Mouse (Mus musculus): ENCODE data around the gene Gm45711. TPM values are rescaled to one million over a fixed set of nuclear protein-coding genes. Genes with fewer than 3 reads are reported as not detected.
"Not testable (repeated sequence)": the region's sequence is repeated elsewhere in the genome, so short reads cannot be mapped to it uniquely, and the experiment has no call there.

The Gm45711 gene
- total and polyA plus RNA-seq, 3 experiments = not detected

- intact Hi-C loops (cut with DNase I) = no loop called here
- Histone ChIP-seq H3K27ac (no peak overlapping the region), H3K27me3 (ENCODE audit: control insufficient read depth, insufficient read depth, low read length) (no peaks in the 10 kb centered on the region), H3K4me1 (ENCODE audit: control insufficient read depth, insufficient read depth, low read length) (no peaks in the 10 kb centered on the region), H3K36me3 (ENCODE audit: control insufficient read depth, insufficient read depth, low read length) (no peaks in the 10 kb centered on the region), H3K4me3 (no peak overlapping the region), H3K79me2 (replicated peaks; ENCODE audit: control insufficient read depth, insufficient read depth, low read length) (no peaks in the 10 kb centered on the region), H3K9ac (ENCODE audit: low read depth, low read length) (no peak overlapping the region)
- whole genome bisulfite sequencing = 82% methylated on average over 11 of the region's 11 CpGs
- TF ChIP-seq POLR2A (IDR thresholded peaks at IDR 0.05; ENCODE audit: insufficient read depth, low read depth, low read length) (no peak), EP300 (IDR thresholded peaks at IDR 0.05; ENCODE audit: insufficient read depth, low read depth, low read length) (no peak), CTCF (IDR thresholded peaks at IDR 0.05) (no peak)
- DNase-seq = no peak
Measured at GRCm38 (mm10) chr8:104304962-104305361, 4.9 kb downstream of the Gm45711 start.

- DNase-seq; H3K4me1 ChIP-seq (ENCODE audit: control insufficient read depth, insufficient read depth, low read length); H3K27ac ChIP-seq; H3K27me3 ChIP-seq (ENCODE audit: control insufficient read depth, insufficient read depth, low read length); H3K4me3 ChIP-seq; H3K9ac ChIP-seq (ENCODE audit: low read depth, low read length); H3K79me2 ChIP-seq (replicated peaks; ENCODE audit: control insufficient read depth, insufficient read depth, low read length); H3K36me3 ChIP-seq (ENCODE audit: control insufficient read depth, insufficient read depth, low read length); intact Hi-C loops (cut with DNase I): not testable (repeated sequence)
- 91% methylated on average over 4 of the region's 4 CpGs for WGBS
Measured at GRCm38 (mm10) chr8:104302536-104302935, 7.3 kb downstream of the Gm45711 start.

- DNase-seq; H3K4me3 ChIP-seq; H3K4me1 ChIP-seq (ENCODE audit: control insufficient read depth, insufficient read depth, low read length); H3K9ac ChIP-seq (ENCODE audit: low read depth, low read length); H3K36me3 ChIP-seq (ENCODE audit: control insufficient read depth, insufficient read depth, low read length); H3K27ac ChIP-seq; H3K27me3 ChIP-seq (ENCODE audit: control insufficient read depth, insufficient read depth, low read length); intact Hi-C loops (cut with DNase I); H3K79me2 ChIP-seq (replicated peaks; ENCODE audit: control insufficient read depth, insufficient read depth, low read length): not testable (repeated sequence)
- 25% methylated on average over 3 of the region's 3 CpGs for WGBS
Measured at GRCm38 (mm10) chr8:104301577-104301976, 8.3 kb downstream of the Gm45711 start.

- WGBS = 76% methylated on average over 1 of the region's 1 CpGs
- H3K9ac ChIP-seq (ENCODE audit: low read depth, low read length) = no peak overlapping the region
- H3K36me3 ChIP-seq (ENCODE audit: control insufficient read depth, insufficient read depth, low read length) = no peaks in the 10 kb centered on the region
- no peak overlapping the region for H3K27ac ChIP-seq
- no peak for TF ChIP-seq CTCF (IDR thresholded peaks at IDR 0.05)
- TF ChIP-seq POLR2A (IDR thresholded peaks at IDR 0.05; ENCODE audit: insufficient read depth, low read depth, low read length) = no peak
- no peak for TF ChIP-seq EP300 (IDR thresholded peaks at IDR 0.05; ENCODE audit: insufficient read depth, low read depth, low read length)
- H3K79me2 ChIP-seq (replicated peaks; ENCODE audit: control insufficient read depth, insufficient read depth, low read length) = no peaks in the 10 kb centered on the region
- H3K4me1 ChIP-seq (ENCODE audit: control insufficient read depth, insufficient read depth, low read length) = no peaks in the 10 kb centered on the region
- intact Hi-C loops (cut with DNase I) = no loop called here
- no peak overlapping the region for H3K4me3 ChIP-seq
- DNase-seq = no peak
- H3K27me3 ChIP-seq (ENCODE audit: control insufficient read depth, insufficient read depth, low read length) = no peaks in the 10 kb centered on the region
Measured at GRCm38 (mm10) chr8:104294396-104294795, 15.5 kb downstream of the Gm45711 start.

GRCm38 (mm10) chr8:104293081-104293480 lies 16.8 kb downstream of the Gm45711 start, which contains the start of gene Cmtm2a:
Cmtm2a (minus strand) TSS chr8:104293181.
- not testable (repeated sequence) for H3K4me1 ChIP-seq (ENCODE audit: control insufficient read depth, insufficient read depth, low read length); H3K27me3 ChIP-seq (ENCODE audit: control insufficient read depth, insufficient read depth, low read length); DNase-seq; H3K27ac ChIP-seq; H3K9ac ChIP-seq (ENCODE audit: low read depth, low read length); H3K36me3 ChIP-seq (ENCODE audit: control insufficient read depth, insufficient read depth, low read length); H3K79me2 ChIP-seq (replicated peaks; ENCODE audit: control insufficient read depth, insufficient read depth, low read length); H3K4me3 ChIP-seq
- intact Hi-C loops (cut with DNase I) = loop anchor here (1.0 kb wide), 1 partner anchor 28 kb away; the partner anchor contains the start of gene Gm11020
- WGBS = 82% methylated on average over 12 of the region's 12 CpGs

GRCm38 (mm10) chr8:104268937-104269440 lies 40.9 kb downstream of the Gm45711 start:
- Histone ChIP-seq H3K79me2 (replicated peaks; ENCODE audit: control insufficient read depth, insufficient read depth, low read length) (no peaks in the 10 kb centered on the region), H3K27me3 (ENCODE audit: control insufficient read depth, insufficient read depth, low read length) (no peaks in the 10 kb centered on the region), H3K27ac (no peak overlapping the region), H3K4me3 (no peak overlapping the region), H3K36me3 (ENCODE audit: control insufficient read depth, insufficient read depth, low read length) (no peaks in the 10 kb centered on the region), H3K4me1 (ENCODE audit: control insufficient read depth, insufficient read depth, low read length) (no peaks in the 10 kb centered on the region), H3K9ac (ENCODE audit: low read depth, low read length) (no peak overlapping the region)
- no peak for DNase-seq
- WGBS = 70% methylated on average over 6 of the region's 6 CpGs
- TF ChIP-seq POLR2A (IDR thresholded peaks at IDR 0.05; ENCODE audit: insufficient read depth, low read depth, low read length) (no peak), EP300 (IDR thresholded peaks at IDR 0.05; ENCODE audit: insufficient read depth, low read depth, low read length) (no peak)
- intact Hi-C loops (cut with DNase I) = no loop called here

- Histone ChIP-seq H3K27ac (no peak overlapping the region), H3K79me2 (replicated peaks; ENCODE audit: control insufficient read depth, insufficient read depth, low read length) (no peaks in the 10 kb centered on the region), H3K9ac (ENCODE audit: low read depth, low read length) (no peak overlapping the region), H3K36me3 (ENCODE audit: control insufficient read depth, insufficient read depth, low read length) (no peaks in the 10 kb centered on the region), H3K27me3 (ENCODE audit: control insufficient read depth, insufficient read depth, low read length) (no peaks in the 10 kb centered on the region), H3K4me1 (ENCODE audit: control insufficient read depth, insufficient read depth, low read length) (no peaks in the 10 kb centered on the region), H3K4me3 (no peak overlapping the region)
- no peak for DNase-seq
- no peak for TF ChIP-seq EP300 (IDR thresholded peaks at IDR 0.05; ENCODE audit: insufficient read depth, low read depth, low read length)
- no peak for TF ChIP-seq POLR2A (IDR thresholded peaks at IDR 0.05; ENCODE audit: insufficient read depth, low read depth, low read length)
- TF ChIP-seq CTCF (IDR thresholded peaks at IDR 0.05) = no peak
- intact Hi-C loops (cut with DNase I) = no loop called here
Measured at GRCm38 (mm10) chr8:104268368-104268767, 41.5 kb downstream of the Gm45711 start.

- H3K9ac ChIP-seq (ENCODE audit: low read depth, low read length); DNase-seq; H3K4me3 ChIP-seq; intact Hi-C loops (cut with DNase I); H3K27ac ChIP-seq; H3K4me1 ChIP-seq (ENCODE audit: control insufficient read depth, insufficient read depth, low read length); H3K36me3 ChIP-seq (ENCODE audit: control insufficient read depth, insufficient read depth, low read length); H3K27me3 ChIP-seq (ENCODE audit: control insufficient read depth, insufficient read depth, low read length); H3K79me2 ChIP-seq (replicated peaks; ENCODE audit: control insufficient read depth, insufficient read depth, low read length): not testable (repeated sequence)
- WGBS = 94% methylated on average over 22 of the region's 22 CpGs
Measured at GRCm38 (mm10) chr8:104264271-104264935, 45.5 kb downstream of the Gm45711 start.

- H3K79me2 ChIP-seq (replicated peaks; ENCODE audit: control insufficient read depth, insufficient read depth, low read length); intact Hi-C loops (cut with DNase I); H3K27me3 ChIP-seq (ENCODE audit: control insufficient read depth, insufficient read depth, low read length); DNase-seq; H3K4me3 ChIP-seq; H3K9ac ChIP-seq (ENCODE audit: low read depth, low read length); H3K4me1 ChIP-seq (ENCODE audit: control insufficient read depth, insufficient read depth, low read length); H3K27ac ChIP-seq; H3K36me3 ChIP-seq (ENCODE audit: control insufficient read depth, insufficient read depth, low read length): not testable (repeated sequence)
- WGBS = 93% methylated on average over 5 of the region's 5 CpGs
Measured at GRCm38 (mm10) chr8:104261802-104262201, 48.1 kb downstream of the Gm45711 start.
